Mouse (Mus musculus) forebrain, embryonic 10.5 days (tissue): ENCODE measurements around the gene Rasa4. TPM values are rescaled to one million over a fixed set of nuclear protein-coding genes. Genes with fewer than 3 reads are reported as not detected.
"Not testable (repeated sequence)": the region's sequence is repeated elsewhere in the genome, so short reads cannot be mapped to it uniquely, and the experiment has no call there.

ENCODE experiments used
- DNase-seq: peaks from one replicate; pipeline ENCODE4 v3.0.0-alpha.2; 2017; ENCODE audit warnings: low spot score; ENCODE audit errors: extremely low spot score
- H3K27ac ChIP-seq: fragments of 300-500 bp; sonication (generic); 2 replicates; pipeline ENCODE4 v1.5.1; 2016; ENCODE audit warnings: mild to moderate bottlenecking
- H3K27me3 ChIP-seq: fragments of 300-500 bp; sonication (generic); 2 replicates; pipeline ENCODE4 v1.6.1; 2016; ENCODE audit warnings: mild to moderate bottlenecking; ENCODE audit not compliant: poor library complexity, severe bottlenecking
- H3K36me3 ChIP-seq: fragments of 300-500 bp; sonication (generic); replicated peaks from 2 replicates; pipeline ENCODE4 v1.6.1; 2016; ENCODE audit warnings: mild to moderate bottlenecking, moderate library complexity
- H3K4me1 ChIP-seq: fragments of 300-500 bp; sonication (generic); 2 replicates; pipeline ENCODE4 v1.6.1; 2016
- H3K4me3 ChIP-seq: fragments of 300-500 bp; sonication (generic); 2 replicates; pipeline ENCODE4 v1.5.1; 2016; ENCODE audit warnings: mild to moderate bottlenecking, moderate library complexity
- H3K9me3 ChIP-seq: fragments of 300-500 bp; sonication (generic); 2 replicates; pipeline ENCODE4 v1.6.1; 2016; ENCODE audit warnings: mild to moderate bottlenecking, moderate library complexity
- WGBS: fragments of 180-500 bp; shearing (Covaris S2); methylation state at CpG from one replicate; pipeline ENCODE4 v1.1.7; 2016; 5-methylcytosine and 5-hydroxymethylcytosine counted together
- polyA plus RNA-seq: library from polyadenylated mRNA; unstranded; fragments of >200 nt; fragmentation: Nextera tagmentation; extraction: Ambion mirVana; gene quantifications from 2 replicates; pipeline ENCODE4 v1.2.1, GENCODE M21; 2016

The Rasa4 gene
- polyA plus RNA-seq, 1 experiment from 2014 or later, result 3.8 TPM

DNA sequence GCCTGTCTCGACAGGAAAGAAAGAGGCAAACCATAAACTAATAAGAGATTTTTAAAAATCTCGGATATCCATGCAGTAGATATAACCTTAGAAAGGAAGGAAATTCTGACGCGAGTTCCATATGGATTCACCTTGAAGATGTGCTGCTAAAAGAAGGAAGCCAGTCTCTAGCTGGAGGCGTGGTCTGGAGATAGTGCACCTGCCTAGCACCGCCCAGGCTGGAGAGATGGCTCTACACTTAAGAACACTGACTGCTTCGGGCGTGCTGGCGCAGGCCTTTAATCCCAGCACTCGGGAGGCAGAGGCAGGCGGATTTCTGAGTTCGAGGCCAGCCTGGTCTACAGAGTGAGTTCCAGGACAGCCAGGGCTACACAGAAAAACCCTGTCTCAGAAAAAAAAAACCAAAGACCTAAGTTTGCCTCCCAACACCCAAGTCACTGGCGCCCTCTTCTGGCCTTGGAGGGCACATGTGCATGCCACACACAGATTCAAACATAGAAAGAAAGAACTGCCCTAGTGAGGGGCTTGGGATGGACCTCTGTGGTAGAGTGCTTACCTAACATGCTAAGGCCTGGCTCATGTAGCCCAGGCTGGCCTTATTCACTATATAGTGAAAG is 54.0 kb downstream of the Rasa4 start:
- WGBS, result 77% methylated on average over 13 of the region's 13 CpGs
- Histone ChIP-seq H3K4me3 (no peak overlapping the region), H3K27ac (no peak overlapping the region), H3K9me3 (no peaks in the 10 kb centered on the region), H3K27me3 (no peaks in the 10 kb centered on the region), H3K4me1 (peaks cover 25% of the 10 kb centered on the region), H3K36me3 (peaks cover 66% of the 10 kb centered on the region)
- no peak for DNase-seq

DNA sequence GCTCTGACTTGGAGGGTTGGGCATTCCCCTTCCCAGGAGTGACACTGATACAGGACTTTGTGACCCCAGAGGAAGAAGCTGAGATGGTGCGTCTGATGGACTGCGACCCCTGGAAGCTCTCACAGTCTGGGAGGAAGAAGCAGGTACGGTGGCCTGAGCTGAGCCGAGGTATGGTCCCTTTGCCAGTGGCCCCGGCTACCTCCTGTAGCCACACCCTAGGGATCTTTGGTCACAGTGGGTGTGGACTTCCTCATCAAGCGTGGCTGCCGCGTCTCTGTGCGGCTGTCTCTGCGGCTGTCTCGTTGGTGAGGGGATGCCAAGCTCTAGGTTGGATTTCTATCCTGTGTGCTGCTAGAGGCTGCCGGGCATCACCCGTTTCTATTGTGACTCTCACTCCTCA is 55.7 kb downstream of the Rasa4 start:
- no peaks in the 10 kb centered on the region for H3K27me3 ChIP-seq
- H3K4me1 ChIP-seq, result peaks cover 23% of the 10 kb centered on the region
- H3K9me3 ChIP-seq, result peaks cover 8% of the 10 kb centered on the region
- peaks cover 49% of the 10 kb centered on the region for H3K36me3 ChIP-seq
- 94% methylated on average over 13 of the region's 13 CpGs for WGBS
- H3K4me3 ChIP-seq, result no peak overlapping the region
- no peak for DNase-seq
- no peak overlapping the region for H3K27ac ChIP-seq

DNA sequence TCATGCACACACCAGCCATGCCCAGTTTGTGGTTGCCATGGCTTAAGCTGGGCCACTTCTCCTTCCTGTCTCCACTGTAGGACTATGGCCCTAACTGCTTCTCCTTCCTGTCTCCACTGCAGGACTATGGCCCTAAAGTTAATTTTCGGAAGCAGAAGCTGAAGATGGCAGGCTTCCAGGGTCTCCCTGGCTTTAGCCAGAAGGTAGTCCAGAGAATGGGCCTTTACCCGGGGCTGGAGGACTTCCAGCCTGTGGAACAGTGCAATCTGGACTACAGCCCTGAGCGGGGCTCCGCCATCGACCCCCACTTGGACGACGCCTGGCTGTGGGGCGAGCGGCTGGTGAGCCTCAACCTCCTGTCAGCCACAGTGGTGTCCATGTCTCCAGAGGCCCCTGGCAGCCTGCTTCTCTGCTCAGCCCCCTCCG is 56.4 kb downstream of the Rasa4 start:
- Histone ChIP-seq H3K4me1 (peaks cover 17% of the 10 kb centered on the region), H3K27me3 (no peaks in the 10 kb centered on the region), H3K27ac (no peak overlapping the region), H3K4me3 (no peak overlapping the region), H3K9me3 (peaks cover 8% of the 10 kb centered on the region), H3K36me3 (peaks cover 47% of the 10 kb centered on the region)
- 94% methylated on average over 10 of the region's 10 CpGs for WGBS
- no peak for DNase-seq

DNA sequence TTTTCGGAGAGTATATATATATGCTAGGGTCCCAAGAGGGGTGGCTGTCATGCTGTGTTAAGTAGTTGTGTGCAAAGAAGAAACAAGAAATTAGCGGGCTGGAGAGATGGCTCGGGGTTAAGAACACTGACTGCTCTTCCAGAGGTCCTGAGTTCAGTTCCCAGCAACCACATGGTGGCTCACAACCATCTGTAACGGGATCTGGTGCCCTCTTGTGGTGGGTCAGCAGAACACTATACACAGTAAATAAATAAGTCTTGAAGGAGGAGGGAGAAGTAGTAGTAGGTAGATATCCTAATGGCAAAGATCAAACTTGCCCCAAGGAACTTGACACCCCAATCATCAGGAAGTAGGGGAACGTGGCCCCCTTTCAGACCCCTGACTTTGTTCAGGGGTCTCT is 59.0 kb downstream of the Rasa4 start:
- Histone ChIP-seq H3K4me3 (no peak overlapping the region), H3K4me1 (no peaks in the 10 kb centered on the region), H3K27me3 (no peaks in the 10 kb centered on the region), H3K27ac (no peak overlapping the region), H3K36me3 (peaks cover 47% of the 10 kb centered on the region), H3K9me3 (peaks cover 8% of the 10 kb centered on the region)
- DNase-seq, result no peak
- 83% methylated on average over 5 of the region's 5 CpGs for WGBS

DNA sequence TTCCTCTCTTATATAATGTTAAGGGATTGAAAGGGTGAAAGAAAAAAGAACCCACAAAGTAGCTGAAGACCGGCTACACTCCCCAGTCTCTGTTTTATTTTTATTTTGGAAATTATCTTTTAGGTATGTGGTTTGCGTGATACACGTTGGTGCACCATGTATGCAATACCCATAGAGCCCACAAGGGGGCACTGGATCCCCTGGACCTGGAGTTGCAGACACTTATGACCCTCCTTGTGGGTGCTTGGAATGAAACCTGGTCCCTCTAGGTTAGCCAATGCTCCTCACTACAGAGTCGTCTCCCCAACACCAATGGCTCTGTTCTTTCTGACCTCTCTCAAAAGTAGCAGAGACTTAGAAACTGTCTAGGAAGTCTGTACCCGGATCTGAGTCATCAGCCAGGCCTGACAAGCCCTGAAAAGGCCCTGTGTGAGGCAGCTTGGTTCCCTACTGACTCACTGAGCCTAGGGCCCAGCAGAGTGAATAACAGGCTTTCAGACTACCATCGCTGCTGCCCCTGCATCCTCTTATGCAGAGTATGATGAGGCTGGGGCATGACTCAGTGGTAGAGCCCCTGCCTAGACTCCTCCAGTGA is 59.5 kb downstream of the Rasa4 start:
- 91% methylated on average over 6 of the region's 6 CpGs for WGBS
- Histone ChIP-seq H3K36me3 (peaks cover 45% of the 10 kb centered on the region), H3K9me3 (peaks cover 8% of the 10 kb centered on the region), H3K27ac (no peak overlapping the region), H3K27me3 (no peaks in the 10 kb centered on the region), H3K4me3 (no peak overlapping the region), H3K4me1 (no peaks in the 10 kb centered on the region)
- no peak for DNase-seq

DNA sequence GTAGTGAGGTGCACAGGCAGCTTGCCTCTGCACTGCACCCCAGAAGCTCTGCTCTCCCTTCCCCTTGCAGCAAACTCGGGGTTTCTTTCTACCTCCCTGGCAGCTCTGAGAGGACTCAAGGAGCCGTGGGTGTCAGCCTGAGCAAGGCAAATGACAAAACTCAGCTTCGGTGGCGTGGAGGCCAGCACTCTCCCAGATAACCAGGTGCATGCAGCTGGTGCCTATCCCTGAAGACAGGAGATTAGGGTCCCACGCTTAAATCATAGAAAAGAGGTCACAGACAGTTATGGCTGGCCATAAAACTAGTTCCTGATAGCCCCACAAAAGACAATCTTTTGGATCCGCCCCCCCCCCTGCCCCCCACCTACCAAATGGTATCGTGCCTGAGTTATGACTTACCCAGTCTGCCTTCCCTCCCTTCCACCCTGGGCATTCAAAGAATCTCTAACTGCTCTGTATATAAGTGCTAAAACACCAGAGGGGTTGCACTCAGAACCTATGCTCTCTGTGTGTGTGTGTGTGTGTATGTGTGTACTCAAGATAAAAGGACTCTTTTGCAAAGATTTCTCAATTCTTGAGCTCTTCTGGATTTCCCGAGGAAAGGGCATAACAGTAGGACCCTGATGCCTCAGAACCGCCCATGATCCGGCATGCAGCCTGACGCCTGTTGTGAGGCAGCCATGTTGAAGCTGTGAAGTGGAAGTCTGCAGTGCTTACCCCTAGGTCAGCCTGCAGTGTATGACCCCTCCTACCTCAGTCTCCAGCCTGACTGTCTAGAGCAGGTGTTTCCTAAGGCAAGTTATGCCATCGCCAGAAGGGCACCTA is 61.1 kb downstream of the Rasa4 start:
- no peak overlapping the region for H3K27ac ChIP-seq
- no peaks in the 10 kb centered on the region for H3K27me3 ChIP-seq
- no peak for DNase-seq
- H3K9me3 ChIP-seq, result peaks cover 8% of the 10 kb centered on the region
- no peak overlapping the region for H3K4me3 ChIP-seq
- peaks cover 29% of the 10 kb centered on the region for H3K36me3 ChIP-seq
- H3K4me1 ChIP-seq, result no peaks in the 10 kb centered on the region
- WGBS, result 82% methylated on average over 12 of the region's 12 CpGs

DNA sequence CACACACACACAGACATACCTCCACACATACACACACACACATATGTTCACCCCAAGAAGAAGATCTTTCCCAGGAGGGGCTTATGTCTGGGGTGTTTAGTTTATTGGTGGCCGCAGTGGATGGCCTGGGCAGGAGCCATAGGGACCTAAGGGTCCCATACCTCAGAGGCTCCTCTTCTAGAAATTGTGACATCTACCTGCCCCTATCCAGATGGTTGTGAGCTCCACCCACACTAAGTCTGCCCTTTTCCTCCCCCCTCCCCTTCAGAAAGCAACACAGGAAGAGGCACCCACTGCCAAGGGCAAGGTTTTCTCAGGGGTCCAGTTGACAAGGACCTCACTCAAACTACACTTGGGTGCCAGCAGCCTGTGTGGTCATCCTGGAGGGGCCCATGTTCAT is 63.2 kb downstream of the Rasa4 start:
- Histone ChIP-seq H3K4me3 (no peak overlapping the region), H3K9me3 (peaks cover 8% of the 10 kb centered on the region), H3K27me3 (no peaks in the 10 kb centered on the region), H3K27ac (no peak overlapping the region), H3K36me3 (peaks cover 8% of the 10 kb centered on the region), H3K4me1 (no peaks in the 10 kb centered on the region)
- WGBS, result 95% methylated on average over 1 of the region's 1 CpGs
- DNase-seq, result no peak

DNA sequence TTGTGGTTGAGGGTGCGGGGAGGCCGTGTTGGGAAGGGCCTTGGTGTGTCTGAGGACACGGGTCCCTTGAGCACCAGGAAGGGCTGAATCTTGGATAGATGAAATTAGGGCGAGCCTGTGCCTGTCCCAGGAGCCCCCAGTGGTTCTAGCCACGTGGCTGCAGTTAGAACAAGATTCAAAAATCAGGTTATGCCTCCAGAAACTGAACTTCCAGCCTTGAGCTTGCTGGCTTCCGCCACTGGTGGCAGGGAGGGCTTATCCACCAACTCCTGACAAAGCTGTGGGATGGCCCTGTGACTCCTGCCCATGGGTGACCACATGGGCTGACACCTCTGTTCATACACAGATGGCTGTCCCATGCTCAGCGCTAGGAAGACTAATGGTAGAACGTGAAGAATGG is 64.0 kb downstream of the Rasa4 start:
- DNase-seq, result no peak
- Histone ChIP-seq H3K27me3 (no peaks in the 10 kb centered on the region), H3K27ac (no peak overlapping the region), H3K9me3 (peaks cover 8% of the 10 kb centered on the region), H3K4me1 (no peaks in the 10 kb centered on the region), H3K4me3 (no peak overlapping the region), H3K36me3 (peaks cover under 1% of the 10 kb centered on the region; the same call in 1 of the 2 replicates)
- WGBS, result 73% methylated on average over 8 of the region's 8 CpGs

DNA sequence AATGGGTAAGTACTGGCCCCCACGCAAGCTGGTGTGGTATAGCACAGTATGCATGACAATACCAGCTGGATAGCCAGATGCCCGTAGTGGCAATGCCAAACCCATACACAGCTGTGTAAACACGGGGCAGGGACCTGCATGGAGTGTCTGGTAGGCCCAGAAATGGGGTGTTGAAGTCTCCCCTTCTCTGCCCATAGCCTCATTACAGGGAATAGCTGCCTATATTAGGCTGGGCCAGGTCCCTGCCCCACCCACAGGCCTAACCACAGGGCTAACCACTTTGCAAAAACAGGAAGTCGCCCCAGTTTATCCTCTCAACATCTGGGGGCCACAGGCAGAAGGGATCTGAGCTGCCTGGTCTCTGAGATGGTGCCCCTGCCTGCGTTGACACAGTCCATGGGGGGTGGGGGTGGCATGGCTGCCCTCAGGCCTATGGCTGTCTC is 65.4 kb downstream of the Rasa4 start:
- not testable (repeated sequence) for DNase-seq, H3K27ac ChIP-seq
- 72% methylated on average over 5 of the region's 5 CpGs for WGBS

DNA sequence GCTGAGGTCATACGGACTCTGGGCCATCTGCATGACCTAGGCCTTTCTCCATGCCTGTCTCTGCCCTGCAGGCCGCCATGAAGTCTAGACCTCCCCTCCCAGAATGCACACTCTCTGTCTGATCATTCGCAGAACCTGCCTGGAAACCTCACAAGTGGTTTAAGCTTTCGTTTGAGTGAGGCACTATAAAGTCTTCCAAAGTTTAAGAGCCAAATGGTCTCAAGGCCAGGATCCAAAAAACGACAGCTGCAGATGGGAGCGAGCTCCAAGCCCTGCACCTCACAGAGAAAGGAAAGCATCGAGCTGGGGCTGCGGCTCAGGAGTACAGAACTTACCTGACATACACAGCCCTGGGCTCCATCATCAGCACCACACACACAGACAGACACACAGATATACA is 68.6 kb downstream of the Rasa4 start:
- H3K4me3 ChIP-seq, result no peak overlapping the region
- no peaks in the 10 kb centered on the region for H3K27me3 ChIP-seq
- DNase-seq, result no peak
- WGBS, result 87% methylated on average over 8 of the region's 8 CpGs
- no peaks in the 10 kb centered on the region for H3K36me3 ChIP-seq
- no peak overlapping the region for H3K27ac ChIP-seq
- no peaks in the 10 kb centered on the region for H3K4me1 ChIP-seq
- H3K9me3 ChIP-seq, result no peaks in the 10 kb centered on the region

More for the DNA sequence above, 65.4 kb downstream of the Rasa4 start:
- not testable (repeated sequence) for H3K4me3 ChIP-seq, H3K36me3 ChIP-seq, H3K9me3 ChIP-seq, H3K27me3 ChIP-seq, H3K4me1 ChIP-seq

DNA sequence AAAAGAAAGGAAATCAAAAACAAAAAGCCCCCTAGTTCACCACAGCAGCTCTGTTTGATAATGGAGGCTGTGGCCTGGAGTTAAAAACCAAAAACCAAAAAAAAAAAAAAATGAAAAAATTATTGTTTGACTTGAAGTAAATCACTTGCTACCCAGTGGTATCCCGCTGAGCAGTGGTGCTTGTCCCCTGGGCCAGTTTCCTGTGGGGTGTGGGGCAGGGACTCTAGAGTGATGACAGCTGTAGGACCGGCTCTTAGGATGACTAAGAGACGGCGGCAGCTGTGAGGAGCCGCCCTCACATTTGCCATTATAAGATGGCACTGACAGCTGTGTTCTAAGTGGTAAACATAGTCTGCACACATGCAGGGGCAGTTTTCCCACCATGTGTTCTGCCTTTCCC is 71.7 kb downstream of the Rasa4 start:
- DNase-seq, result no peak
- Histone ChIP-seq H3K4me1 (no peaks in the 10 kb centered on the region), H3K27ac (no peak overlapping the region), H3K9me3 (no peaks in the 10 kb centered on the region), H3K4me3 (no peak overlapping the region), H3K36me3 (0 out of 2 replicates have a peak, but pooled peaks cover 3% of the 10 kb centered on the region), H3K27me3 (no peaks in the 10 kb centered on the region)
- 92% methylated on average over 5 of the region's 5 CpGs for WGBS

DNA sequence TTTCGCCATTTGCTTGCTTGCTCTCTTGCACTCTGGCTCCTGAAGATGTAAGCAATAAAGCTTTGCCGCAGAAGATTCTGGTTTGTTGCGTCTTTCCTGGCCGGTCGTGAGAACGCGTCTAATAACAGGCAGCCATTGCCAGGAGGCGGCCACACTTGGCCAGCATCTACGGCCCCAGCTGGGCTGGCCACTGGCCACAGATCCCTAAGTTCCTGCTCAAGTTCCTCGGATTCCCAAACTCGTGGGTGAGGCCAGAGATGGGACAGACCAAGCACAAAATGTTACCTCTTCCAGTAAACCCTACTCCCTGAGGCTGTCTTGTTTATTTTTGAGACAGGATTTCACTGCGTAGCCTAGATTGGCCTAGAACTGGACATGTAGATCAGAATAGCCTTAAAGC is 76.4 kb downstream of the Rasa4 start:
- WGBS, result 93% methylated on average over 11 of the region's 12 CpGs
- not testable (repeated sequence) for H3K27ac ChIP-seq, H3K9me3 ChIP-seq, H3K36me3 ChIP-seq, DNase-seq, H3K27me3 ChIP-seq, H3K4me3 ChIP-seq, H3K4me1 ChIP-seq
